Mouse (Mus musculus) induced T-regulatory cell, adult 2 months (primary cell): ENCODE measurements around the gene Rasgef1b.

ENCODE experiments used
- DNase-seq: peaks from one replicate; pipeline ENCODE4 v3.0.0-alpha.2; 2012; ENCODE audit warnings: low read depth

Rasgef1b gene

GRCm38 (mm10) chr5:99291084-99291830 is 437.6 kb downstream of the Rasgef1b start:
- DNase-seq: no peak

GRCm38 (mm10) chr5:99288262-99288661 is 440.6 kb downstream of the Rasgef1b start:
- DNase-seq: no peak

- DNase-seq: no peak
Measured at GRCm38 (mm10) chr5:99287647-99288185, 441.1 kb downstream of the Rasgef1b start.

- DNase-seq: no peak
Measured at GRCm38 (mm10) chr5:99286575-99286974, 442.3 kb downstream of the Rasgef1b start.

GRCm38 (mm10) chr5:99286024-99286423 is 442.8 kb downstream of the Rasgef1b start:
- no peak for DNase-seq

- DNase-seq: no peak
Measured at GRCm38 (mm10) chr5:99284369-99284768, 444.5 kb downstream of the Rasgef1b start.

- no peak for DNase-seq
Measured at GRCm38 (mm10) chr5:99283636-99284035, 445.2 kb downstream of the Rasgef1b start.

GRCm38 (mm10) chr5:99280536-99280935 is 448.3 kb downstream of the Rasgef1b start:
- no peak for DNase-seq

GRCm38 (mm10) chr5:99279016-99279757 is 449.7 kb downstream of the Rasgef1b start:
- DNase-seq: no peak

- DNase-seq: no peak
Measured at GRCm38 (mm10) chr5:99278364-99278763, 450.5 kb downstream of the Rasgef1b start.

- no peak for DNase-seq
Measured at GRCm38 (mm10) chr5:99277536-99277935, 451.3 kb downstream of the Rasgef1b start.

GRCm38 (mm10) chr5:99274119-99274563 is 454.7 kb downstream of the Rasgef1b start:
- DNase-seq: no peak

GRCm38 (mm10) chr5:99271531-99271930 is 457.3 kb downstream of the Rasgef1b start:
- DNase-seq: no peak

- DNase-seq: no peak
Measured at GRCm38 (mm10) chr5:99269131-99269530, 459.7 kb downstream of the Rasgef1b start.

- peak; percentile 31 for DNase-seq
Measured at GRCm38 (mm10) chr5:99267338-99267737, 461.5 kb downstream of the Rasgef1b start.

- no peak for DNase-seq
Measured at GRCm38 (mm10) chr5:99266301-99266700, 462.6 kb downstream of the Rasgef1b start.

GRCm38 (mm10) chr5:99262197-99262920 is 466.5 kb downstream of the Rasgef1b start:
- DNase-seq: no peak

- no peak for DNase-seq
Measured at GRCm38 (mm10) chr5:99261121-99261724, 467.6 kb downstream of the Rasgef1b start.

- no peak for DNase-seq
Measured at GRCm38 (mm10) chr5:99258003-99258500, 470.8 kb downstream of the Rasgef1b start.

- peak; percentile 95 for DNase-seq
Measured at GRCm38 (mm10) chr5:99252203-99253135, 476.4 kb downstream of the Rasgef1b start.
